Mouse (Mus musculus): ENCODE measurements around the gene Mettl7a1. TPM values are rescaled to one million over a fixed set of nuclear protein-coding genes. Genes with fewer than 3 reads are reported as not detected.
"Not testable (repeated sequence)": the region's sequence is repeated elsewhere in the genome, so short reads cannot be mapped to it uniquely, and the experiment has no call there.

Mettl7a1 gene
- polyA plus RNA-seq, 1 experiment from 2014 or later: 2.9 TPM

DNA sequence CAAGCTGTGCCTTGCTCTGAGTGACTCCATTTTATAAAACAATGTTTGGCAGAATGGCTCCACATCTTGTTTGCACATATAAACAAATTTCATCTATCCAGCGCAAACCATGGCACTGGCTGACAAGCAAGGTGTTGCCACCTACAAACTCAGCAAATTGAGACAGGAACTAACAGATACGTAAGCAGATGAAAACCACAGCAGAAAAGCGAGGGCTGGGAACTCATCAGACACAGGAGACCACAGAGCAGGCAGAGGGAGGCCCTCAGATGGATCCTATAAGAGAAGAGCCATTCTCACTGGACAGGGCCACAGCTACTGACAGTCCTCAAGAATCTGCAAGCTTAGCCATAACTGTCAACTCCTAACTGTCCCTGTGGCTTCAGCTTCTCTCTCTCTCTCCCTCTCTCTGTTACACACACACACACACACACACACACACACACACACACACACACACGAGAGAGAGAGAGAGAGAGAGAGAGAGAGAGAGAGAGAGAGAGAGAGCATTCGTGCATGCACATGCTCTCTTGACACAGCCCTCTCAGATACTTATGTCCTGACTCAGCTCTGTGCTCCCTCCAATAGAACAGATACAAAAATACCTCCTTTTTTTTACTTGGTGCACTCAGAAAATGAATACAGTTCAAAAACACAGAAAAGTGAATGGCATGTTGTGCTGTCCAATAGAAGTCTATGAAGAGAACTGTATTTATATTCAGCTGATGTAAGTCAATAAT lies 38.2 kb upstream of the Mettl7a1 start:
- Histone ChIP-seq H3K27ac (ENCODE audit: low read depth) (no peak overlapping the region), H3K4me1 (ENCODE audit: insufficient read depth) (no peaks in the 10 kb centered on the region), H3K9ac (no peak overlapping the region), H3K36me3 (ENCODE audit: insufficient read depth) (peaks cover 12% of the 10 kb centered on the region; the same call in 1 of the 2 replicates), H3K27me3 (ENCODE audit: insufficient read depth, low read length) (no peaks in the 10 kb centered on the region), H3K9me3 (ENCODE audit: low read depth, low read length) (no peaks in the 10 kb centered on the region), H3K4me2 (no peak overlapping the region), H3K4me3 (ENCODE audit: low read depth, low read length) (no peak overlapping the region)
- ATAC-seq (ENCODE audit: insufficient read depth) (no peak), DNase-seq (no peak)
- TF ChIP-seq CTCF (IDR thresholded peaks at IDR 0.05; ENCODE audit: low read depth): no peak
- WGBS: 67% methylated on average over 4 of the region's 5 CpGs

DNA sequence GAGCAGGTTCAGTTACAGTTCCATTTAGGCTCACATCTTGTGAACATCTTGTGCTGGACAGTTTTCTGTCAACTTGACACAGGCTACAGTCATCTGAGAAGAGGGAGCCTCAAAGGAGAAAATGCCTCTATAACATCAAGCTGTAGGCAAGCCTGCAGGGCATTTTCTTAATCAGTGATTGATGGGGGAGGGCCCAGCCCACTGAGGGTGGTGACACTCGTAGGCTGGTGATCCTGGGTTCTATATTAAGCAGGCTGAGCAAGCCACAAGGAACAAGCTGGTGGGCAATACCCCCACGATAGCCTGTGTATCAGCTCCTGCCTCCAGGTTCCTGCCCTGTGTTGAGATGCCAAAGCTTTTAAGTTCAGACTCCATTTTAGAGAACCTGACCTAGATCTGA lies 35.0 kb upstream of the Mettl7a1 start:
- TF ChIP-seq CTCF (IDR thresholded peaks at IDR 0.05; ENCODE audit: low read depth): no peak
- no peak overlapping the region for H3K9ac ChIP-seq
- H3K4me3 ChIP-seq (ENCODE audit: low read depth, low read length): no peak overlapping the region
- H3K4me2 ChIP-seq: no peak overlapping the region
- 69% methylated on average over 2 of the region's 2 CpGs for WGBS
- H3K36me3 ChIP-seq (ENCODE audit: insufficient read depth): no peaks in the 10 kb centered on the region
- DNase-seq (no peak), ATAC-seq (ENCODE audit: insufficient read depth) (no peak)
- no peaks in the 10 kb centered on the region for H3K9me3 ChIP-seq (ENCODE audit: low read depth, low read length)
- no peaks in the 10 kb centered on the region for H3K4me1 ChIP-seq (ENCODE audit: insufficient read depth)
- H3K27me3 ChIP-seq (ENCODE audit: insufficient read depth, low read length): no peaks in the 10 kb centered on the region
- H3K27ac ChIP-seq (ENCODE audit: low read depth): no peak overlapping the region

DNA sequence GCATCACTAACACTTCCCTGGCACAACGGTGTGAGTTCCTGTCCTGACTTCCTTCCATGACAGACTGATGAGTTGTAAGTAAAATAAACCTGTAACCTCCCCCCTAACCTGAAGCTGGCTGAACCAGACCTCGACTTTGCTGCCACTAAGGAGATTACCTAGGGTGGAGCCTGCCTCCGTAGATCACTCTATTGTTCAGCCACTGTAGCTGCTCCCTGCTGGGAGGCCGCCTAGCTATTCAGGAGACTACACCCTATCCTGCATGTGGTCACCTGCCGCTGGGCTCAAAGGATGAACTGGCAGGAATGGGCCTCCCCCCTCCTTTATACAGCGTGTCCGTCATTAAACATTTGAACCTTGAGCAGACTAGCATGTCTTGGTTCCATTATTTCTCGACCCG lies 34.2 kb upstream of the Mettl7a1 start:
- no peaks in the 10 kb centered on the region for H3K4me1 ChIP-seq (ENCODE audit: insufficient read depth)
- no peak overlapping the region for H3K9ac ChIP-seq
- H3K27me3 ChIP-seq (ENCODE audit: insufficient read depth, low read length): no peaks in the 10 kb centered on the region
- 23% methylated on average over 9 of the region's 9 CpGs for WGBS
- no peak for TF ChIP-seq CTCF (IDR thresholded peaks at IDR 0.05; ENCODE audit: low read depth)
- no peak overlapping the region for H3K4me3 ChIP-seq (ENCODE audit: low read depth, low read length)
- ATAC-seq (ENCODE audit: insufficient read depth) (no peak), DNase-seq (no peak)
- H3K36me3 ChIP-seq (ENCODE audit: insufficient read depth): no peaks in the 10 kb centered on the region
- H3K27ac ChIP-seq (ENCODE audit: low read depth): no peak overlapping the region
- H3K9me3 ChIP-seq (ENCODE audit: low read depth, low read length): no peaks in the 10 kb centered on the region
- H3K4me2 ChIP-seq: no peak overlapping the region

GRCm38 (mm10) chr15:100270609-100271008 lies 33.3 kb upstream of the Mettl7a1 start:
- not testable (repeated sequence) for H3K36me3 ChIP-seq (ENCODE audit: insufficient read depth); H3K27ac ChIP-seq (ENCODE audit: low read depth); H3K9me3 ChIP-seq (ENCODE audit: low read depth, low read length); DNase-seq; H3K4me3 ChIP-seq (ENCODE audit: low read depth, low read length); ATAC-seq (ENCODE audit: insufficient read depth); H3K9ac ChIP-seq; H3K27me3 ChIP-seq (ENCODE audit: insufficient read depth, low read length); H3K4me1 ChIP-seq (ENCODE audit: insufficient read depth); H3K4me2 ChIP-seq
- whole genome bisulfite sequencing: 40% methylated on average over 7 of the region's 7 CpGs

- ATAC-seq (ENCODE audit: insufficient read depth) (no peak), DNase-seq (no peak)
- 64% methylated on average over 14 of the region's 14 CpGs for WGBS
- no peak for TF ChIP-seq CTCF (IDR thresholded peaks at IDR 0.05; ENCODE audit: low read depth)
- Histone ChIP-seq H3K27ac (ENCODE audit: low read depth) (no peak overlapping the region), H3K9ac (no peak overlapping the region), H3K4me1 (ENCODE audit: insufficient read depth) (no peaks in the 10 kb centered on the region), H3K36me3 (ENCODE audit: insufficient read depth) (no peaks in the 10 kb centered on the region), H3K4me3 (ENCODE audit: low read depth, low read length) (no peak overlapping the region), H3K27me3 (ENCODE audit: insufficient read depth, low read length) (no peaks in the 10 kb centered on the region), H3K9me3 (ENCODE audit: low read depth, low read length) (no peaks in the 10 kb centered on the region), H3K4me2 (no peak overlapping the region)
Observed at GRCm38 (mm10) chr15:100271411-100271810, 32.5 kb upstream of the Mettl7a1 start.

DNA sequence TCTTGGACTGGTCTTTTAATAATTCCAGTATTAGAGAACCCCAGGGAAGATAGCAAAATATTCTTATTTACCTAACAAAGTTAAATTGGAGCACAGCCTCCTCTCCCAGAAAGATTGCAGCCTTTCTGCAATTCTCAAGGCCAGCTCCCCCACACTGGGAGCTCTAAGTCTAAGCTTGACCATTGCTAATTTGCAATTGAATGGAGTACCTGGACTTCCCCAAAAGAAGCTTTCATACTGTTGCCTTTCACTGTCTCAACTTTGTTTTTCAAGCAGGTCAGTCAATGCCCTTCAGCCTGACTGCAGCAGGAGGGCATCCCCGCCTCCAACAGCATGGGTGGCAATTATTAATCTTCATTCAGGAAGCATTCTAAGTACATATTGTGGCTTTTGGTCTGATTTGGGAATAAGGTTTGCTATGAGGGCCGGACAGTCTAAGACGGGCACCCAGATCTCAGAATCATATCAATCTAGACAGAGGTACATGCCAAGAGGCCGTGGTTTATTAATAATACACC lies 30.1 kb upstream of the Mettl7a1 start:
- 89% methylated on average over 4 of the region's 4 CpGs for WGBS
- not testable (repeated sequence) for H3K9me3 ChIP-seq (ENCODE audit: low read depth, low read length); ATAC-seq (ENCODE audit: insufficient read depth); H3K27me3 ChIP-seq (ENCODE audit: insufficient read depth, low read length); H3K4me3 ChIP-seq (ENCODE audit: low read depth, low read length); H3K4me2 ChIP-seq; H3K9ac ChIP-seq; H3K4me1 ChIP-seq (ENCODE audit: insufficient read depth); DNase-seq; H3K36me3 ChIP-seq (ENCODE audit: insufficient read depth); H3K27ac ChIP-seq (ENCODE audit: low read depth)

- Histone ChIP-seq H3K4me3 (ENCODE audit: low read depth, low read length) (no peak overlapping the region), H3K27me3 (ENCODE audit: insufficient read depth, low read length) (no peaks in the 10 kb centered on the region), H3K9me3 (ENCODE audit: low read depth, low read length) (no peaks in the 10 kb centered on the region), H3K27ac (ENCODE audit: low read depth) (no peak overlapping the region), H3K4me2 (no peak overlapping the region), H3K4me1 (ENCODE audit: insufficient read depth) (no peaks in the 10 kb centered on the region), H3K9ac (no peak overlapping the region), H3K36me3 (ENCODE audit: insufficient read depth) (no peaks in the 10 kb centered on the region)
- no peak for ATAC-seq (ENCODE audit: insufficient read depth)
- TF ChIP-seq CTCF (IDR thresholded peaks at IDR 0.05; ENCODE audit: low read depth): no peak
- WGBS: 87% methylated on average over 7 of the region's 7 CpGs
- no peak for DNase-seq
Observed at GRCm38 (mm10) chr15:100274790-100275559, 29.0 kb upstream of the Mettl7a1 start.

Data from lung, embryonic 14.5 days (tissue).